Mouse (Mus musculus): ENCODE measurements around the gene Anapc16.

- no peak for TF ChIP-seq CTCF (IDR thresholded peaks at IDR 0.05; ENCODE audit: control insufficient read depth, insufficient read depth, insufficient replicate concordance, low read depth, low read length)
- no peak for TF ChIP-seq POLR2A (IDR thresholded peaks at IDR 0.05; ENCODE audit: control insufficient read depth, low read depth, low read length)
These were observed 43.4 kb downstream of the Anapc16 start for GRCm38 (mm10) chr10:59959517-59959916.
